In the genomic region with DNA sequence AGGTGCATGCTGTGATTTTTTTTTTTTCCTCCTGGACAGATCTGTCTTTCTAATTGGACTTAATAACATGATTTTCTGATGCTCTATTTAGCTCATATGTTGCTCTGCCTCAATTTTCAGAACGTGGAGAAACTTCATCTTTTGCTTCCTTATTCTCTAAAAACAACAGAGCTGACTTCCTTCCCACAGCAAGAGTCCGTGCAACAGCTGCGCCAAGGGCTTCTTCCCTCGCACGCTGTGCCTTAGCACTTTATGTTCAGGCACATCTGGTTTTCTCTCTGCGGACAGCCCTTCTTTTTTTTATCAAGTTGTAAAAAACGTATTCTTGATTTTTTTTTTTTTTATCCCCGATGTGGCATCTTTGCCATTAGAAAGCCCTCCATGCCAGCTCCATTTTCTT, we compare ENCODE assay signal across 10 mouse cellular contexts.
DNase-seq lines count a peak whose midpoint lies in the region; ATAC-seq and TF ChIP-seq lines count a peak whose summit lies in the region.
"Had no signal": no experiment of that assay in that cellular context is flagged by ENCODE, and none has a peak within 500 bp of the region (broad histone marks: within the 10 kb centered on the region; RNA-seq: fewer than 3 reads in every experiment).

No protein-coding gene starts in this region.

- ATAC-seq in hindbrain, embryonic 15.5 days (ENCODE audit: low FRiP score, low read depth): no peak
- no peak for ATAC-seq in hindbrain, embryonic 11.5 days (ENCODE audit: low FRiP score)
- ATAC-seq in stomach, embryonic 15.5 days (ENCODE audit: insufficient read depth, low FRiP score, low read depth): no peak

- no peak overlapping the region for H3K4me3 ChIP-seq in hindbrain, embryonic 15.5 days
- no peak overlapping the region for H3K4me3 ChIP-seq in hindbrain, embryonic 11.5 days (ENCODE audit: low read depth, low read length)
- no peak overlapping the region for H3K4me3 ChIP-seq in testis, adult 2 months (ENCODE audit: control insufficient read depth, low read depth, low read length)
- no peak overlapping the region for H3K4me3 ChIP-seq in stomach, embryonic 15.5 days (replicated peaks)
- H3K4me3 ChIP-seq: embryonic facial prominence, embryonic 13.5 days had no signal

- H3K4me2 ChIP-seq in hindbrain, embryonic 15.5 days: no peak overlapping the region
- no peak overlapping the region for H3K4me2 ChIP-seq in hindbrain, embryonic 11.5 days (replicated peaks; ENCODE audit: low read depth, low read length)
- H3K4me2 ChIP-seq in stomach, embryonic 15.5 days: no peak overlapping the region
- H3K4me2 ChIP-seq: embryonic facial prominence, embryonic 13.5 days had no signal

- peaks cover 28% of the 10 kb centered on the region for H3K4me1 ChIP-seq in hindbrain, embryonic 15.5 days (replicated peaks)
- H3K4me1 ChIP-seq in hindbrain, embryonic 11.5 days (replicated peaks; ENCODE audit: control insufficient read depth, insufficient read depth, low read length): no peaks in the 10 kb centered on the region
- peaks cover 15% of the 10 kb centered on the region for H3K4me1 ChIP-seq in testis, adult 2 months (ENCODE audit: control insufficient read depth, insufficient read depth, low read length)
- H3K4me1 ChIP-seq in stomach, embryonic 15.5 days: peaks cover 10% of the 10 kb centered on the region; the same call in 1 of the 2 replicates

- H3K27ac ChIP-seq in hindbrain, embryonic 15.5 days (replicated peaks): peak overlapping the region; percentile 73
- no peak overlapping the region for H3K27ac ChIP-seq in hindbrain, embryonic 11.5 days (ENCODE audit: low read depth, low read length)
- peak overlapping the region; percentile 85 for H3K27ac ChIP-seq in testis, adult 2 months (ENCODE audit: control insufficient read depth, insufficient read depth, low read depth, low read length)
- peak overlapping the region; percentile 82 for H3K27ac ChIP-seq in stomach, embryonic 15.5 days
- H3K27ac ChIP-seq: embryonic facial prominence, embryonic 13.5 days had no signal

- WGBS in hindbrain, embryonic 15.5 days: 74% methylated on average over 8 of the region's 8 CpGs
- WGBS in hindbrain, embryonic 11.5 days: 68% methylated on average over 8 of the region's 8 CpGs
- 58% methylated on average over 8 of the region's 8 CpGs for WGBS in stomach, embryonic 15.5 days

- TF ChIP-seq CTCF in testis, adult 2 months (IDR thresholded peaks at IDR 0.05; ENCODE audit: control insufficient read depth, insufficient read depth, insufficient replicate concordance, low read depth, low read length): no peak

- no peaks in the 10 kb centered on the region for H3K9me3 ChIP-seq in hindbrain, embryonic 15.5 days
- H3K9me3 ChIP-seq in hindbrain, embryonic 11.5 days (ENCODE audit: control insufficient read depth, low read length): no peaks in the 10 kb centered on the region
- H3K9me3 ChIP-seq in stomach, embryonic 15.5 days: no peaks in the 10 kb centered on the region
- H3K9me3 ChIP-seq: embryonic facial prominence, embryonic 13.5 days had no signal

- DNase-seq in hindbrain, embryonic 11.5 days (ENCODE audit: low spot score): no peak
- no peak for DNase-seq in testis, postnatal 14 days (ENCODE audit: low spot score)
- peak; percentile 10 for DNase-seq in induced T-regulatory cell, adult 2 months (ENCODE audit: low read depth)
- DNase-seq in right cerebral cortex, adult 18-20 months: no peak
- no peak for DNase-seq in adrenal gland, postnatal 4 days (ENCODE audit: low spot score in 2 of 2)
- DNase-seq: kidney, postnatal 25 days had no signal

- H3K27me3 ChIP-seq in hindbrain, embryonic 15.5 days: no peaks in the 10 kb centered on the region
- no peaks in the 10 kb centered on the region for H3K27me3 ChIP-seq in hindbrain, embryonic 11.5 days (ENCODE audit: control insufficient read depth, insufficient read depth, low read length)
- no peaks in the 10 kb centered on the region for H3K27me3 ChIP-seq in testis, adult 2 months (ENCODE audit: control insufficient read depth, insufficient read depth, low read length)
- H3K27me3 ChIP-seq in stomach, embryonic 15.5 days (replicated peaks): no peaks in the 10 kb centered on the region
- H3K27me3 ChIP-seq: embryonic facial prominence, embryonic 13.5 days had no signal

- no peaks in the 10 kb centered on the region for H3K36me3 ChIP-seq in hindbrain, embryonic 15.5 days
- H3K36me3 ChIP-seq in hindbrain, embryonic 11.5 days (ENCODE audit: control insufficient read depth, insufficient read depth, low read length): no peaks in the 10 kb centered on the region
- no peaks in the 10 kb centered on the region for H3K36me3 ChIP-seq in testis, adult 2 months (ENCODE audit: control insufficient read depth, insufficient read depth, low read length)
- H3K36me3 ChIP-seq in stomach, embryonic 15.5 days: no peaks in the 10 kb centered on the region
- H3K36me3 ChIP-seq: embryonic facial prominence, embryonic 13.5 days had no signal

- TF ChIP-seq POLR2A in testis, adult 2 months (IDR thresholded peaks at IDR 0.05; ENCODE audit: control insufficient read depth, low read depth, low read length): no peak

- no peak overlapping the region for H3K9ac ChIP-seq in hindbrain, embryonic 15.5 days
- H3K9ac ChIP-seq in hindbrain, embryonic 11.5 days (ENCODE audit: low read depth, low read length): no peak overlapping the region
- no peak overlapping the region for H3K9ac ChIP-seq in stomach, embryonic 15.5 days
- H3K9ac ChIP-seq: embryonic facial prominence, embryonic 13.5 days had no signal
